Mouse (Mus musculus): Measurements from ENCODE around the gene Pla2g2f. TPM values are rescaled to one million over a fixed set of nuclear protein-coding genes. Genes with fewer than 3 reads are reported as not detected.

Gene Pla2g2f
- not detected in 2 replicates for polyA plus RNA-seq (2016; fragmentation: Nextera tagmentation; extraction: Ambion mirVana)

DNA sequence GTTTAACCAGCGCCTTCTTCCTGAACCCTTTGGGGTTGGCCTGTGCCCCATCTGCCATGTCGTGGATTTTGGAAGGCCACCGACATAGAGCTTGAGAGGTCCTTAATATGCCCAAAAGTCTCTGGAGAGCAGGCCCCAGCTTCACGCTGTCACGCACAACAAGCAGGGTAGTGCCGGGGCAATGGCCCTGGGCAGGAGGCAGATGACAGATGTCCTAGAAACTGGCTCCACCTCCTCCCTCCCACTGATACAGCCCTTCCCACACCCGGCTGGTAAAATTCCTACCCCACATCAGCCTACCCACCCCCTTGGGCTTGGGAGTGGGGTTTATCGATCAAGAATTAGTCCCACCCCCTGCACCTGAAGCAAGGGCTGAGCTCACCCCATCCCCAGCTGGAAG, at the start of gene Pla2g2f:
TSS of gene Pla2g2f (minus strand) at position 211 of the 400 bp plus-strand sequence.
- no peaks in the 10 kb centered on the region for H3K27me3 ChIP-seq (replicated peaks; ENCODE audit: low read depth, poor library complexity, severe bottlenecking)
- H3K9me3 ChIP-seq: 0 out of 2 replicates have a peak, but pooled peaks cover 2% of the 10 kb centered on the region
- H3K36me3 ChIP-seq (replicated peaks): no peaks in the 10 kb centered on the region
- DNase-seq (ENCODE audit: low spot score): no peak
- H3K4me3 ChIP-seq: no peak within 1 kb of the TSS
- H3K27ac ChIP-seq (replicated peaks): no peak within 1 kb of the TSS
- WGBS: 80% methylated on average over 8 of the region's 8 CpGs
- H3K4me1 ChIP-seq: peaks cover 16% of the 10 kb centered on the region

DNA sequence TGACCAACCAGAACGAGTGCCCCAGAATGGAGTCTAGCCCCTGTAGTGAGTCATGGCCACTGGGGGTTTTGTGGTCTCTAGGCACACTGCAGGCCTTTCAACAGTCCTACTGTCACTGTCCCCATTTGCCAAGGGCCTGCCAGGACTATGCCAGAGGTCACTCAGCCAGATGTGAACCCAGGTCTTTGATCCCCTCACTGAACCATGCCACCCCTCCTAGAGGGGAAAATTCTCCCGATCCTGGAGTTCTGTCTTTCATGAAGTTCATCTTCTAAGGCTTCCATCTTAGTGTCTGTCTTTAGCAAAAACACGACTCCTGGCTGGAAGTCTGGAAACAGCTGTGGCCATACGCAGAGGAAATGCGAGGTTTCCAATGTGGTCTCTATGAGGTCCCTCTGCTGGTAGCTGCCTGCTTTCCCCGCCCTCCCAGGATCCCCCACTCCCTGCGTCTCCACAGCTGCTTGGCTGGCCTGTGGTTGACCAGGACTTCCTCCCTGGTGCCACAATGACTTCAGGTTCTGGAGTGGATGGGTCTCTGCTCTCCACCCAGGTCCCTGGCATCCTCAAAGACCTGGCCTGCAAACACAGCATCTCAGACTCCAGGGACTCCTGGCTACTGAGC, 49.6 kb upstream of the Pla2g2f start:
- no peaks in the 10 kb centered on the region for H3K4me1 ChIP-seq
- no peaks in the 10 kb centered on the region for H3K9me3 ChIP-seq
- H3K27me3 ChIP-seq (replicated peaks; ENCODE audit: low read depth, poor library complexity, severe bottlenecking): no peaks in the 10 kb centered on the region
- H3K4me3 ChIP-seq: no peak overlapping the region
- no peaks in the 10 kb centered on the region for H3K36me3 ChIP-seq (replicated peaks)
- 69% methylated on average over 7 of the region's 7 CpGs for WGBS
- no peak for DNase-seq (ENCODE audit: low spot score)
- H3K27ac ChIP-seq (replicated peaks): no peak overlapping the region

DNA sequence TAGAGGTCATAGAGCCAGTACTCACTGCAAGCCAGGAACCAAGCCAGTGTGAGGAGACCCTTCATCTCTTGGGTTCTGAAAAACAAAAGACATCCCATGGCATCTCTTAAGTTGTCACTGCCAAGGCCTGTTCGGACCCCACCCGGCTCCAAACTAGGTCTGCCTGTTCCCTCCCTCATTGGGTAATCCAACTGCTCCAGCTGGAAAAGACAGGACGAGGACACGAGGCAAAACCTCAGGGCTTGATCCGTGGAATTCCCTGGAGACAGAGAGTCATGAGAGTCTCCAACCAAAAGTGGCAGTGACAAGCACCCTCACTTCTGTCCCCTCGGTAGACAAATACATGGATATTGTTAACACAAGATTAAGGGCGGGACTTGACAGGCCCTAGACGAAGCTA, 48.7 kb upstream of the Pla2g2f start:
- no peak overlapping the region for H3K27ac ChIP-seq (replicated peaks)
- no peaks in the 10 kb centered on the region for H3K36me3 ChIP-seq (replicated peaks)
- DNase-seq (ENCODE audit: low spot score): no peak
- 85% methylated on average over 8 of the region's 8 CpGs for whole genome bisulfite sequencing
- H3K27me3 ChIP-seq (replicated peaks; ENCODE audit: low read depth, poor library complexity, severe bottlenecking): no peaks in the 10 kb centered on the region
- no peaks in the 10 kb centered on the region for H3K9me3 ChIP-seq
- H3K4me1 ChIP-seq: no peaks in the 10 kb centered on the region
- H3K4me3 ChIP-seq: no peak overlapping the region

DNA sequence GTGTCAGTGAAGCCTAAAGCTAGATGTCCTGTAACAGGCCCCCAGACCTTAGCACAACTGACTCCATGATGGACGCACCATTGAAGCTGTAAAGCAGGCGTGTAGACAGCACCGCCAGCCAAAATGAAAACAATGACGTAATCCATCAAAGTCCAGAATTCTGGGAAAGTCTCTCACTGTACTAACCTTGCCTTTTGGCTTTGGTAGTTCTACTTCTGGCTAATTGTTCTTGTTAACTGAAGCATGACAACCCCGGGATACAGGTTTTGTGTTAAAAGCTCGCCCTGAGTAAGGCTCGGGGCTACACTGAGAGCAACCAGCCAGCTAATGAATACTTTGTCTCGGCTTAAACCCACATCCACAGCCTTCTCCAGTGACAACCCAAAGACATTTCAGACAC, 47.8 kb upstream of the Pla2g2f start:
- Histone ChIP-seq H3K4me1 (peaks cover under 1% of the 10 kb centered on the region; the same call in 1 of the 2 replicates), H3K4me3 (no peak overlapping the region), H3K27ac (replicated peaks) (no peak overlapping the region), H3K36me3 (replicated peaks) (no peaks in the 10 kb centered on the region), H3K9me3 (no peaks in the 10 kb centered on the region), H3K27me3 (replicated peaks; ENCODE audit: low read depth, poor library complexity, severe bottlenecking) (no peaks in the 10 kb centered on the region)
- no peak for DNase-seq (ENCODE audit: low spot score)
- 66% methylated on average over 8 of the region's 8 CpGs for whole genome bisulfite sequencing

DNA sequence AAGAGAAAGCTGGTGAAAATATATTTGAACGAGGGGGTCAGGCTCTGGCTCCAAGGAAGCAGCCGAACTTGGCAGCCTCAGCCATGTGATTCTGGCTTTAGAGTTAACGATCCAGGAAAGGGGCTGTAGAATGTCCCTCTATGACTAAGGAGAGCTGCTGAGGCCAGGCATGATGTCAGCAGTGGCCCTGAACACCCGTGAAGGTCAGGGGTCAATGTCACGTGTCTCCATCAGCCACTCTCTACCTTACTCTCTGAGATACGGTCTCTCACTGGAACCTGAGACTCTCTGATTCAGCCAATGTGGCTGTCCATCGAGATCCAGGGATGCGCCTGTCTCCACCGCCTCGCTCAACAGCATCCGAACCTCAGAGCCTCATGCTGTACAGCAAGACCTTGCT, 45.5 kb upstream of the Pla2g2f start:
- no peak overlapping the region for H3K4me3 ChIP-seq
- 89% methylated on average over 11 of the region's 11 CpGs for WGBS
- no peaks in the 10 kb centered on the region for H3K27me3 ChIP-seq (replicated peaks; ENCODE audit: low read depth, poor library complexity, severe bottlenecking)
- peaks cover 2% of the 10 kb centered on the region; the same call in 1 of the 2 replicates for H3K4me1 ChIP-seq
- no peaks in the 10 kb centered on the region for H3K36me3 ChIP-seq (replicated peaks)
- no peak overlapping the region for H3K27ac ChIP-seq (replicated peaks)
- H3K9me3 ChIP-seq: no peaks in the 10 kb centered on the region
- no peak for DNase-seq (ENCODE audit: low spot score)

DNA sequence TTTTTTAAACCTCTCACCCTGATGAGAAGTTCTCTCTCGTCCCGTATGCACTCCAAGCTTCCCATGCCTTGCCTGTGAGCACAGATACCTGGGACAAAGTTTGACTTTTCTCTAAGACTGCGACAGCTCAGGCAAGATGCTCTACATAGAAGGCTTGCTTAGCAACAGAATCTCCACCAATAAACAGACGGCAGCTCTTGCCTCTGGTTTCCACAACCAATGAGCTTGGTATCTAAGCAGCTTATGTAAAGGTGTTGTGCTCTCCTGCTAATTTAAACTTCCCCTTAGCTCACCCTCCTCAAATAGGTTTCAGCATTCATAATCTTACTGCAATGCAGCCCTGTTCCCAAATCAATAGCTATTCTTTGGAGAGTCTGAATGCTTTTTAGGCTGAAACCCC, 44.2 kb upstream of the Pla2g2f start:
- Histone ChIP-seq H3K27ac (replicated peaks) (no peak overlapping the region), H3K4me1 (peaks cover 10% of the 10 kb centered on the region), H3K36me3 (replicated peaks) (no peaks in the 10 kb centered on the region), H3K9me3 (no peaks in the 10 kb centered on the region), H3K4me3 (no peak overlapping the region), H3K27me3 (replicated peaks; ENCODE audit: low read depth, poor library complexity, severe bottlenecking) (no peaks in the 10 kb centered on the region)
- DNase-seq (ENCODE audit: low spot score): no peak
- WGBS: 78% methylated on average over 4 of the region's 4 CpGs

DNA sequence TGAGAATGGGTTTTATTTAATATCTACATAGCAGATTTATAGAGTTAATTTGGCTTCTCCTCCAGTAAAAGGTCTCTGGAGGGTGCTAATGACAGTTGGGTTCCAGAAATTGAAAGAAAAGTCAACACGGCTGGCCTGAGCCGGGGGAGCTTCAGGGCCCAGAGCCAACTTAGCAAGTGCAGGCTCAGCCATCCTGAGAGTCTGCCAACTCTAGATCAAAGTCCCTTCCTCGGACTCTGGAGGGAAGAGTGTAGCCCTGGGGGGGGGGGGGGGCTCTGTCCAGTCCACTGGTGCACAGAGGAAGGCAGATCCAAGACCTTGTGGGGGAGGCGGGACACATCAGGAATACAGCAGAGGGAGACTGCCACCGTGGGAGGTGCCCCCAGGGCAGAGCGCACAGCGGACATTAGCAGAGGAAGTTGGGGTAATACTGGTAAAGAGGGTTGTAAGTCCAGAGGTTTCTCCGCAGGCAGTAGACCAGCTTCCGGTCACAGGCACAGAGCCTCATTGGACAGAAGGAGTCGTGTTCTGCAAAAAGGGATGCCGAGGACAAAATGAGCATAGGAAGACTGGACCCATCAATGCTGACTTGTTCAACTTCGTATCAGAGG, 42.8 kb upstream of the Pla2g2f start:
- WGBS: 70% methylated on average over 12 of the region's 12 CpGs
- no peak for DNase-seq (ENCODE audit: low spot score)
- peaks cover 14% of the 10 kb centered on the region for H3K4me1 ChIP-seq
- no peaks in the 10 kb centered on the region for H3K36me3 ChIP-seq (replicated peaks)
- H3K27me3 ChIP-seq (replicated peaks; ENCODE audit: low read depth, poor library complexity, severe bottlenecking): no peaks in the 10 kb centered on the region
- no peaks in the 10 kb centered on the region for H3K9me3 ChIP-seq
- H3K27ac ChIP-seq (replicated peaks): no peak overlapping the region
- H3K4me3 ChIP-seq: no peak overlapping the region

DNA sequence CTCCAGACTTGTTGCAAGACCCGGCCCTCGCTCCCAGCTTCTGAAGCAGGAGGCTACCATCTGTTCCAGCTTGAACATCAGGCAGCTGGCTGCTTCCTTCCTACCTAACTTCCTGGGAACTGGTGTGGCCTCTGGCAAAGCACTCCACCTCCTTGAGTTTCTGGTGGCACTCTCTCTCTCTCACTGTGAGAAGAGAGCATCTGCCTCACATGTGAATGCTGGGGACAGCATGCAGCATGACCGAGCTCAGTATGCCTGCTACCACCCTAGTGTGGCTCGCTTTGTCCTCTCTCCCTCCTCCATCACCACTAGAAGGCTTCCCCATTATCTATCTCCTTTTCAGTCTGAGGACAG, 39.8 kb upstream of the Pla2g2f start:
- H3K27me3 ChIP-seq (replicated peaks; ENCODE audit: low read depth, poor library complexity, severe bottlenecking): no peaks in the 10 kb centered on the region
- H3K36me3 ChIP-seq (replicated peaks): no peaks in the 10 kb centered on the region
- no peak overlapping the region; the same call in 1 of the 2 replicates for H3K27ac ChIP-seq (replicated peaks)
- WGBS: 76% methylated on average over 4 of the region's 4 CpGs
- H3K4me1 ChIP-seq: peaks cover 14% of the 10 kb centered on the region
- H3K9me3 ChIP-seq: no peaks in the 10 kb centered on the region
- H3K4me3 ChIP-seq: no peak overlapping the region
- DNase-seq (ENCODE audit: low spot score): no peak

DNA sequence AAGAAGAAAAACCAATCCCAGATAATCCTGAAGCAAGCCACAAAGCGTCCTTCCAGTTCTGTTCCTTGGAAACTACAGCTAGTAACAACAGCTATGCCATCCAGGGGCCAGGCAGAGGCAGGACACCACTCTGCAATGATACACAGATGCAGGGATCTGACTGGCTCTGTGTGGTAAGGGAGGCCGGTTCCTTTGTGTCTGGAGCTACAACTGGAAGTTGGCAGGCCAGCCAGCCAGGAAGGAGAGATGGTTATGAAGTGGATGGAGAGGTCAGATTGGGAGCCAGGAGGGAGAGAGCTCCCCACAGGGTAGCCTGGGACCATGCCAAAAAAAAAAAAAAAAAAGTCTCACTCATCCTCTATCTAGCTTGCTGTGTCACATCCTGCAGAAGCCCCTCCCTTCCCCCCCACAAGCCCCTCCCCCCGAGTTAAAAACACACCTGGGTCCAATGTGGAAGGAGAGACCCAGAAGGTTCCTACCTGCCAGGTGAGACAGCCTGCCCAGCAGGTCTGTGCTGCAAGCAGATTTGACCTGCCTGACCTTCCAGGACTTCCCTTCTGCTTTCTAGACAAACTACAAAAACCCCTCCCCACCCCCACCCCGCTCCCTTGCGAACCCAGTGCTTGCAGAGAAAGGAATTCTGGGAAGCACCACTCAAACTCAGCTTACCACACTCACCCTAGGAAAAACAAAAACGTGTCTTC, 39.2 kb upstream of the Pla2g2f start:
- Histone ChIP-seq H3K27me3 (replicated peaks; ENCODE audit: low read depth, poor library complexity, severe bottlenecking) (no peaks in the 10 kb centered on the region), H3K27ac (replicated peaks) (no peak overlapping the region; the same call in 1 of the 2 replicates), H3K4me1 (peaks cover 14% of the 10 kb centered on the region), H3K36me3 (replicated peaks) (no peaks in the 10 kb centered on the region), H3K4me3 (no peak overlapping the region), H3K9me3 (no peaks in the 10 kb centered on the region)
- DNase-seq (ENCODE audit: low spot score): no peak
- 50% methylated on average over 6 of the region's 6 CpGs for WGBS

DNA sequence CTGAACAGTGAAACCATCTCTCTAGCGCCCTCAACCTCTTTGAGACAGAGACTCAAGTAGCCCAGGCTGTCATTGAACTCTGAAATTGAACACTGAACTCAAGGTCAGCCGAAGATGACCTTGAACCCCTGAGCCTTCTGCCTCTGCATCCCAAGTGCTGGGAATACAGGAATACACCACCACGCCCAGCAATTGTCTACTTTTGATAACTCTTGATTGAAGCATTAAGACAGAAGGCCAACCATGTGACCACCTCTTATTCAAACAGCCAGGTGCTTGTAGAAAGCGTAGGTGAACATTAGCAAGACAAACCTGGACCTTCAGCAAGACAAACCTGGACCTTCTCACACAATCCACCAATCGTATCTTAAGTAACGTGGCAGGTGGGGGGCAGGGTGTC, 36.9 kb upstream of the Pla2g2f start:
- H3K4me1 ChIP-seq: peaks cover 12% of the 10 kb centered on the region
- DNase-seq (ENCODE audit: low spot score): no peak
- no peaks in the 10 kb centered on the region for H3K9me3 ChIP-seq
- H3K27ac ChIP-seq (replicated peaks): no peak overlapping the region
- no peaks in the 10 kb centered on the region for H3K36me3 ChIP-seq (replicated peaks)
- no peaks in the 10 kb centered on the region for H3K27me3 ChIP-seq (replicated peaks; ENCODE audit: low read depth, poor library complexity, severe bottlenecking)
- 85% methylated on average over 6 of the region's 6 CpGs for WGBS
- no peak overlapping the region for H3K4me3 ChIP-seq

DNA sequence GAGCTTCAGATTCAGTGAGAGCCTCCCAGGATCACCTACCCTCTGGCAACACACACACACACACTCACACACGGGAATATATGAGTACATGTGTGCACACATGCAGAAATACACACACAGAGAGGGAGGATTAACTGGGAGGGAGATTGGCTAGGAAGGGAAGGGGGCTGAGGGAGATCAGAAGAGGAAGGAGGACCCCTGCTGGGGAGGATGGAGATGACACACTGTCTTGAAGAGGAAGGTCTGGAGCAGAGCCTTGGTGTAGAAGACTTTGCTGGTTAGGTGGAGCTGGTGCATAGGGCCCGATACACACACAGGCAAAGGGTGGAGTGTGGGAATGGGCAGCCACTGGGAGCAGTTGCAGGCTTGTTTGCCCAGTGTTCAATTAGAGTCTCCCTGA, 35.9 kb upstream of the Pla2g2f start:
- H3K27me3 ChIP-seq (replicated peaks; ENCODE audit: low read depth, poor library complexity, severe bottlenecking): no peaks in the 10 kb centered on the region
- H3K27ac ChIP-seq (replicated peaks): no peak overlapping the region
- H3K4me3 ChIP-seq: no peak overlapping the region
- H3K9me3 ChIP-seq: no peaks in the 10 kb centered on the region
- peaks cover 12% of the 10 kb centered on the region for H3K4me1 ChIP-seq
- 70% methylated on average over 2 of the region's 2 CpGs for WGBS
- peak; percentile 50 for DNase-seq (ENCODE audit: low spot score)
- H3K36me3 ChIP-seq (replicated peaks): no peaks in the 10 kb centered on the region

DNA sequence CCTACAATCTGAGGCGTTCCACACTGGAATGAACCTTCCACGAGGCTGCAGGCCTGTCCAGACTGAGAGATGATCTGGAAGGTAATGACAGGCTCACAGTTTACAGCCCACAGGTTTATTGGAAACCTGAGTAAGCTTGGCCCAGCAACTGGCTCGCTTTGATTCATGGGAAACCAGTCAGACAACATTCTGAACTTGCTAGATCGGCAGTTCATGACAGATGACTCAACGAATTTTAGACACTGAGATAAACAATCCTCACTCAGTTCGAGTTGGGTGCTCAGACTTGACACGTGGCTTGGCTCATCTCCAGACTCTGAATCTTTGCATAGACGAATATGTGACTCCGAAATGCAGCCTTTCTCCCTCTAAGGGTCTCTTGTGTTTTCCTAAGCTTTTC, 35.2 kb upstream of the Pla2g2f start:
- H3K27me3 ChIP-seq (replicated peaks; ENCODE audit: low read depth, poor library complexity, severe bottlenecking): no peaks in the 10 kb centered on the region
- WGBS: 68% methylated on average over 9 of the region's 9 CpGs
- H3K4me3 ChIP-seq: no peak overlapping the region
- peaks cover 12% of the 10 kb centered on the region for H3K4me1 ChIP-seq
- no peaks in the 10 kb centered on the region for H3K36me3 ChIP-seq (replicated peaks)
- no peak overlapping the region for H3K27ac ChIP-seq (replicated peaks)
- no peaks in the 10 kb centered on the region for H3K9me3 ChIP-seq
- peak; percentile 19 for DNase-seq (ENCODE audit: low spot score)

DNA sequence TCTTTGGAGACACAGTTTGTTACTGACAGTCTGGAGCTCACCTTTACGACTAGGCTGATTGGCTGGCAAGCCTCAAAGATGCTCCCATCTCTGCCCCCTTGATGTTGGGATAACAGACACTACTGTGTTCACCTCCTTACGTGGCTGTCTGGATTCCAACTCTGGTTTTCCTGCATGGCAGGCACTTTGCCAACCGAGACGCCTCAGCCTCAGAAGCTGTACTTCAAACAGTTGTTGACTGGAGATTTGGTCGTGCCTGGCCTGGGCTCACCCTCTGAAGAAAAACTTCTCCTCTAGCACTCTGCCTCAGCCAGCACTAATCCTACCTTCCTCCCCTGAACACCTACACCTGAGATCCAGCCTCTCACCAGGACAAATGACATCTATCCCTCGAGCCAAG, 34.0 kb upstream of the Pla2g2f start:
- no peaks in the 10 kb centered on the region for H3K9me3 ChIP-seq
- H3K4me3 ChIP-seq: no peak overlapping the region
- H3K27me3 ChIP-seq (replicated peaks; ENCODE audit: low read depth, poor library complexity, severe bottlenecking): no peaks in the 10 kb centered on the region
- H3K27ac ChIP-seq (replicated peaks): no peak overlapping the region
- WGBS: 75% methylated on average over 6 of the region's 6 CpGs
- no peaks in the 10 kb centered on the region for H3K36me3 ChIP-seq (replicated peaks)
- peaks cover 3% of the 10 kb centered on the region; the same call in 1 of the 2 replicates for H3K4me1 ChIP-seq
- no peak for DNase-seq (ENCODE audit: low spot score)

Measured in embryonic facial prominence, embryonic 10.5 days (tissue).